Mouse (Mus musculus): ENCODE measurements around the gene Fank1.

DNA sequence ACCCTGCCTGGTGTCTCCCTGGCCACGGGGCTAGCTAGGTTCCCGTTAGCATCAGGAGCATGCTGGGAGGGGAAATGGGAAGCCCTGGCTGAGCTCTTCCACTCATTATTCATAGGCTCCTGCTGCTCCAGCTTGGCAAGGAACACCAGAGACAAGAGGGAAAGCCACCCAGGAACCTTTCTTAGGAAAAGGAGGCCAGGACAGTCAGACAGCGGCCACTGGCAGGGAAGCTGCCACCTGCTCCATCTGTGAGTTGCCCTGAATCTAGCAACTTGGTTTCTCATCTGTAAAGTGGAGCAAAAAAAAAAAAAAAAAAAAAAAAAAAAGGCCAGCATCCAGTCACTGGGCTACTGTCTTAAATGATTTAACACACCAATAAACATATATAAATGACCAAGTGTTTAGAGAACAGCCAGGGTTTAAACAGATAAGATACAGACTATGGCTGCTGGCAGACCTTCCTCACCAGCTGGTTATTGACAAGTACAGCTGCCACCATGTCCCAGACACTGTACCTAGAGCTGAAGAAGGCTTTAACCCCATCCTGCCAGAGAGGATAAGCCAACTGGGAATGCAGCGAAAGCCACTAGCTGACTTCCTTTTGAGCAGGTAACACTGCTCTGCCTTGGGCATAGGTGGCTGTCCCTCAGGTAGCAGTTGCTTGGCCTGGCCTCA is 44.6 kb upstream of the Fank1 start:
- TF ChIP-seq CTCF (IDR thresholded peaks at IDR 0.05; ENCODE audit: control insufficient read depth, insufficient read depth, low read length) = no peak
- TF ChIP-seq POLR2A (IDR thresholded peaks at IDR 0.05; ENCODE audit: borderline replicate concordance, control insufficient read depth, low read depth, low read length) = no peak

Measured in bone marrow, adult 2 months (tissue).